Mouse (Mus musculus) central nervous system, embryonic 14 days (tissue): ENCODE results near the gene Pilra. TPM values are rescaled to one million over a fixed set of nuclear protein-coding genes. Genes with fewer than 3 reads are reported as not detected.

Experiments
- polyA plus RNA-seq: library from polyadenylated mRNA; depleted of rRNA; stranded (reverse); fragments of >200 nt; gene quantifications from 2 replicates; pipeline ENCODE4 v1.2.3, GENCODE M21; 2012; rRNA removed

The Pilra gene
- polyA plus RNA-seq = 0.38 TPM in 2 replicates

DNA sequence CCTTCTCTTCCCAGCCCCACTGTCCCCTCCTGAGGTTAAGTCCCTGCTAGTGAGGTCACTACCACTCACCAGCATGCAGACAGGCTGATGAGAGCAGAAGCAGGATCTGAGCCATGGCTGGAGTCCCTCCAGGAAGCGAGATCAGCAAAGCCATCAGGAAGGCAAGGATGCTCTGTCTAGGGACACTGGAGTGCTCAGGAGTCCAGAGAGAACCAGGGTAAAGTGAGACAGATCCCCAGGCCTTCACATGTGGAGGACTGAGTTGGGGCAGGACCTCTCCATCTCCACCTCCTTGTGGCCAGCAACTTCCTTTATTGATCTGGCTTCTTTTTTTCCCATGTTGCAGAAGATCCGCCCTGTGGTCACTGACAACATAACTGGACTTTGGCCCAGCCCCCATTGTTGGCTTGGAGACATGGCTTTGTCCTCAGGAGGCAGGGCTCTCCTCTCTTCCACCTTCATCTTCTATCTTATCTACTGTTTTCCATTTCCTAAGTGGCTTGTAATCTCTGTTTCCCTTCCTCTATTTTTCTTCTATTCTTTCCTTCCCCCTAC is at the start of gene Pilra:
Gene Pilra, minus strand, starts transcription at position 316 of the 555 bp plus-strand sequence.

DNA sequence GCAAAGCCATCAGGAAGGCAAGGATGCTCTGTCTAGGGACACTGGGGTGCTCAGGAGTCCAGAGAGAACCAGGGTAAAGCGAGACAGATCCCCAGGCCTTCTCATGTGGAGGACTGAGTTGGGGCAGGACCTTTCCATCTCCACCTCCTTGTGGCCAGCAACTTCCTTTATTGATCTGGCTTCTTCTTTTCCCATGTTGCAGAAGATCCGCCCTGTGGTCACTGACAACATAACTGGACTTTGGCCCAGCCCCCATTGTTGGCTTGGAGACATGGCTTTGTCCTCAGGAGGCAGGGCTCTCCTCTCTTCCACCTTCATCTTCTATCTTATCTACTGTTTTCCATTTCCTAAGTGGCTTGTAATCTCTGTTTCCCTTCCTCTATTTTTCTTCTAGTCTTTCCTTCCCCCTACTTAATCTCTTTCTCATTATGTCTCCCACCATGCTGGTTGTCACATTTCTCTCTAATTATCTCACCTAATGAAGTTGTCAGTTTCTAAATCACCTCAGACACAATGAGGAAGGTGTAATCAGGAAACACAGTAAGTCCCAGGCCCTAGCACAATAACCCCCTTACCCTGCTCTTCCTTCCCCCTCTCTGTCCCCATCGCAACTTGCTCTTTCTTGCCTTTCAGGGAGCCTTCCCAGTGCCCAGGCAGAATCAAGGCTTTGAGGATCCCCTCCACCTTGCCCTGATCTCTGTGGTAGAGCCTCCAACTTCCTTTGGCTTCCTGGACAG is 35.7 kb upstream of the Pilra start, which contains the start of gene Pilrb2:
Gene Pilrb2, minus strand, starts transcription at position 172 of the 737 bp plus-strand sequence.

DNA sequence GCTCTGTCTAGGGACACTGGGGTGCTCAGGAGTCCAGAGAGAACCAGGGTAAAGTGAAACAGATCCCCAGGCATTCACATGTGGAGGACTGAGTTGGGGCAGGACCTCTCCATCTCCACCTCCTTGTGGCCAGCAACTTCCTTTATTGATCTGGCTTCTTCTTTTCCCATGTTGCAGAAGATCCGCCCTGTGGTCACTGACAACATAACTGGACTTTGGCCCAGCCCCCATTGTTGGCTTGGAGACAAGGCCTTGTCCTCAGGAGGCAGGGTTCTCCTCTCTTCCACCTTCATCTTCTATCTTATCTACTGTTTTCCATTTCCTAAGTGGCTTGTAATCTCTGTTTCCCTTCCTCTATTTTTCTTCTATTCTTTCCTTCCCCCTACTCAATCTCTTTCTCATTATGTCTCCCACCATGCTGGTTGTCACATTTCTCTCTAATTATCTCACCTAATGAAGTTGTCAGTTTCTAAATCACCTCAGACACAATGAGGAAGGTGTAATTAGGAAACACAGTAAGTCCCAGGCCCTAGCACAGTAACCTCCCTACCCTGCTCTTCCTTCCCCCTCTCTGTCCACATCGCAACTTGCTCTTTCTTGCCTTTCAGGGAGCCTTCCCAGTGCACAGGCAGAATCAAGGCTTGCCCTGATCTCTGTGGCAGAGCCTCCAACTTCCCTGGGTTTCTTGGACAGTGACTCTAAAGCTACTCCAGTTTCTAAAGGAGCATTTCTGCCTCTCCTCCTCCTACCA is 22.1 kb upstream of the Pilra start, which contains the start of gene Pilrb1:
Gene Pilrb1, minus strand, starts transcription at position 147 of the 751 bp plus-strand sequence.

DNA sequence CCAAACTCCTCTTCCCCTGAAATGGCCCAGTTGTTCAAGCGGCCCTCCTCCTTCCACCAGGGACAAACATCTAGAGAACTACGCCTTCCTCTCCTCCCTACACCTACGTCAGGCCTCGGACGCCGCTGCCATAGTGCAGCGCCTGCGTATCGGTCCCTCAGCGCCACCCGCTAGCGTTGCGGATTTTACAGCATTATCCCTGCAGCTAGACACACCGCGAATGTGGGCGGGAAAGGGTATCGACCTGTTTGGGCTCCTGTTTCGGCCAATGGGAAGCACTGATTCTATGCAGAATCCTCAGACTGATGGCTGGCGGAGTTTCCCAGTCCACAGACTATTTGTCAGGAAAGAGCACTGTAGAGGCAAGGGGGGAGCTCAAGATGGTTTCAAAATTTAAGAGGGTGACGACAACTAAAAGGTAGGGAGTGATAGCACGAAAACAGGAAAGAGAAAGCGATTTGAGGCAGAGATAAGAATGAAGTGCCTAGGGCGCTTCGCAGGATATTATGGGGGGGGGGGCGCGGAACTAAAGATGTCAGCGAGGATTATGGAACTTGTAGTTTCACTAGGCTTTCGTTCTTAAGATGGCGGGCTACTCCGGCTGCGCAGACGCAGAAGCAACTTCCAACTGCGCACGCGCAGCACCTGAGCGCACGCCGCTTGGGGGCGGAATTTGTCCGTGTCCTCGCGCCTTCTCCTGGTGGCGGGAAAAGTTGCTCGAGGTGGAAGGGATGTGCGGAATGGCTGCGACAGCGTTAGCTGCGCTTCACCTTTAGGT is 48.7 kb downstream of the Pilra start, which contains the start of the genes Mepce and Zcwpw1:
Gene Mepce, minus strand, starts transcription at position 505 of the 778 bp plus-strand sequence.
Gene Zcwpw1, plus strand, starts transcription at position 648 of the 778 bp plus-strand sequence.

DNA sequence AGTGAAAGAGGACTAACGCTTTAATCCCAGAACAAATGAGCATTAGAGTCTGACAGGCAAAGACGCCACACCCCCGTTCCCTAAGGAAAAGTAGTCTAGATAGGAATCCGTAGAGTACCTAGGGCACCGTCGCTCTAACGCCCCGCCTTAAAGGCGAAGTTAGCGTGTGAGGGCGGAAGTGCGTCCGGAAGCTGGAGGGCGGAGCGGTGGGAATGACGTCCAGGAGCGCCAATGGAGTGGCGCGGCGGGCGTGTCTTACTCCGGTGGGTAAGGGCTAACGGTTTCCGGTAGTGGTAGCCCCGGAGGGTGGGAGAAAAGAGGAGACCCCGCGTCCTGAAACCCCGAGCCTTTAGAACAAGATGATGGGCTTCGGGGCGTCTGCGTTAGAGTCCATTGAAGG is 57.4 kb downstream of the Pilra start, which contains the start of gene Ppp1r35:
Gene Ppp1r35, plus strand, starts transcription at position 215 of the 400 bp plus-strand sequence.

Other genes starting within 250 kb of the Pilra start
- 68.3 and 78.4 TPM in 2 replicates for gene Mospd3, start 235.2 kb downstream of the Pilra start, polyA plus RNA-seq
- 30.6 and 64.8 TPM in 2 replicates for gene Pcolce, start 222.5 kb downstream of the Pilra start, polyA plus RNA-seq
- gene Fbxo24, start 207.3 kb downstream of the Pilra start, polyA plus RNA-seq = 0.23 and 0.26 TPM in 2 replicates
- gene Lrch4, start 207.2 kb downstream of the Pilra start, polyA plus RNA-seq = 22.0 and 23.5 TPM in 2 replicates
- 16.1 and 17.9 TPM in 2 replicates for gene Gm20605, start 207.1 kb downstream of the Pilra start, polyA plus RNA-seq
- gene Sap25, start 194.9 kb downstream of the Pilra start, polyA plus RNA-seq = 35.2 and 37.5 TPM in 2 replicates
- gene Irs3, start 190.6 kb downstream of the Pilra start, polyA plus RNA-seq = 0.06 and 0.13 TPM in 2 replicates
- 16.9 and 19.4 TPM in 2 replicates for gene Agfg2, start 151.6 kb downstream of the Pilra start, polyA plus RNA-seq
- 165 and 183 TPM in 2 replicates for gene Nyap1, start 94.7 kb downstream of the Pilra start, polyA plus RNA-seq
- 57.8 and 66.5 TPM in 2 replicates for gene Tsc22d4, start 90.6 kb downstream of the Pilra start, polyA plus RNA-seq
- gene Ppp1r35, start 57.4 kb downstream of the Pilra start, polyA plus RNA-seq = 55.5 and 66.0 TPM in 2 replicates
- gene Mepce, start 48.6 kb downstream of the Pilra start, polyA plus RNA-seq = 36.2 and 40.2 TPM in 2 replicates
- gene Zcwpw1, start 48.5 kb downstream of the Pilra start, polyA plus RNA-seq = 11.3 and 14.0 TPM in 2 replicates
- 0.09 and 0.10 TPM in 2 replicates for gene Pilrb1, start 21.8 kb upstream of the Pilra start, polyA plus RNA-seq
- 0.04 and 0.11 TPM in 2 replicates for gene Pilrb2, start 35.5 kb upstream of the Pilra start, polyA plus RNA-seq
- 0.05 TPM in 1 of 2 replicates, not detected in the other for gene Cyp3a13, start 85.3 kb upstream of the Pilra start, polyA plus RNA-seq
- 0.38 and 0.71 TPM in 2 replicates for gene Gjc3, start 126.8 kb upstream of the Pilra start, polyA plus RNA-seq
- not detected in 2 replicates for gene Azgp1, start 145.2 kb upstream of the Pilra start, polyA plus RNA-seq
- gene Smok3a, start 185.0 kb upstream of the Pilra start, polyA plus RNA-seq = not detected in 2 replicates
- gene Smok3b, start 185.1 kb upstream of the Pilra start, polyA plus RNA-seq = not detected in 2 replicates
- gene Smok3c, start 216.9 kb upstream of the Pilra start, polyA plus RNA-seq = not detected in 2 replicates
- gene Zkscan1, start 248.8 kb upstream of the Pilra start, polyA plus RNA-seq = 16.6 and 18.9 TPM in 2 replicates